Mouse (Mus musculus) brain, adult 10 weeks (tissue): ENCODE data around the gene A430078G23Rik. TPM values are rescaled to one million over a fixed set of nuclear protein-coding genes. Genes with fewer than 3 reads are reported as not detected.

ENCODE experiments used
- polyA plus RNA-seq: library from polyadenylated mRNA; stranded (reverse); fragments of 350-450 nt; fragmentation: Illumina TruSeq; extraction: RNeasy Lipid Tissue Mini Kit (QIAGEN cat#74804); gene quantifications from one replicate; pipeline ENCODE4 v1.2.3, GENCODE M21; 2015; ENCODE audit warnings: low read depth, low replicate concordance

A430078G23Rik gene
- polyA plus RNA-seq: not detected

DNA sequence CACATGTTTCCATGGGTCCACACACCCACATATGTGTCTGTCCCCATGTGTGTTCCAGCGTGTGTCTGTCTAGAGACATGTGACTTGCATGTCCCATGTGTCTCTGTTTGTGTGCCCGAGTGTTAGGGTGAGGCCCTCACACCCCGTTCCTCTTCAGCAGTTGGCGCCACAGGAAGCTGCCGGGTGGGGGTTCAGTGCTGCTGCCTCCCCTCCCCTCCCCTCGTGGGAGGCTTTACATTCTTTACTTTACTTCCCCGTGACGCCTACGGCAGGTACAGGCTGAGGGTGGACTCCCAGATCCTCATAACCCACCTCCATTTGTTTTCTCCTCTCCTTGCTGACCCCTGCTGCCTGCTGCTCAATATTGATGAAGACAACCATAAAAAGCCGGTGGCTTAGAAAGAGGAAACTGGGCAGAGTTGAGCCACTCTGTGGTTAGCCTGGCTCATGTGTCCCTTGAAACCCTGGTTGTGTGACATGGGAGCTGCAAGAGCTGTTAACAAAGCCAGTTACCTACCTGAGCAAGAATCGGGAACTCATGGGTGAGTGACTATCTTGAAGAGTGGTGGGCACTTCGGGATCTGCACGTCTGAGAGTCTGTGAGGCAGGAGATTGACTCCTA, at the start of gene A430078G23Rik:
TSS of gene A430078G23Rik (plus strand) at position 227 of the 622 bp plus-strand sequence.

DNA sequence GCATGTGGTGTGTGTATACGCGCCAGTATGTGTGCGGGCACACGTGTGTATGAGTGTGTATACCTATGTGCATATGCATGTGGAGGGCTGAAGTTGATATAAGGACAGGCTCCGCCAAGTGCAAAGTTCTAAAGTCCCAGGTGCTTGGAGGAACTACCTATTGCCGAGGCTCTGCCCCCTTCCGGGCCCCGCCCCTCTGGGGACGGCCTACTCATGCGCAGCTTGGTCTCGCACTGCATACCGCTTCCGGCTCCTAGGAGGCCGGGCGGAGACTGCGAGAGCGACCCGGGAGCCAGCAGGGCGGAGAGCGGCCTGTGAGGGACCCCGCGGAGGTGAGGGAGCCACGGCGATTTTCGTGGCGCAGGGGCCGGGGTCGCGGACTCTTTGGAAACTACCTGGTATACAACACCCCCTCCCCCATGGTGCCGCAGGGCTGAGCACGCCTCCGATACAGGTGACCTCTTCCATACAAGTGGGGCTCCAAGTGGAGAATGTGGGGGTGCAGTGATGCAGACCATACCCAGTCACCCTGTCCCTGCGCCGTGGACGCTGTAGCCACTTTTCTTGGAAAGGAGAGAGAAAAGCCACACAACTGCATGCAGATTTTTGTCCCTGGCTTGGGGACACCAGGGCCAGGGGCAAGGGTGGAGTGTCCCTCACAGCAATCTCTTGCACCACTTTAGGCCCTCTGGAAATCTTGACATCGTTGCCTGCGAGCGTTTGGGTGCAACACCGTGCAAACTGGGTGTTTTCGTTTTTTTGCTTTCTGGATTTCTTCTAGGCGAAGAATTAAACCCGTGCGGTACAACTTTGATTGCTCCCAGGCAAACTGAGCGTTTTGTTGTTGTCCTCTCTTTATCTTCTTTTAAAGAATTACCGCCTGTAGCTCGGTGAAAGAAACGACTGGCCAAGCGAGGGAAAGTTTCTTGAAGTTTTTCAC, 39.8 kb downstream of the A430078G23Rik start, which contains the start of gene Arhgef18:
TSS of gene Arhgef18 (plus strand) at position 236 of the 940 bp plus-strand sequence.

Other genes starting within 250 kb of the A430078G23Rik start
- 14.8 TPM for gene Insr, start 73.8 kb upstream of the A430078G23Rik start, polyA plus RNA-seq
- gene Arhgef18, start 39.6 kb downstream of the A430078G23Rik start, polyA plus RNA-seq: 24.5 TPM
- 1.0 TPM for gene Pex11g, start 114.3 kb downstream of the A430078G23Rik start, polyA plus RNA-seq
- gene Tex45, start 117.4 kb downstream of the A430078G23Rik start, polyA plus RNA-seq: not detected
- gene Zfp358, start 139.7 kb downstream of the A430078G23Rik start, polyA plus RNA-seq: 24.3 TPM
- 89.1 TPM for gene Mcoln1, start 147.0 kb downstream of the A430078G23Rik start, polyA plus RNA-seq
- 48.2 TPM for gene Pnpla6, start 162.0 kb downstream of the A430078G23Rik start, polyA plus RNA-seq
- not detected for gene C330021F23Rik, start 214.6 kb downstream of the A430078G23Rik start, polyA plus RNA-seq
- 25.7 TPM for gene Camsap3, start 233.9 kb downstream of the A430078G23Rik start, polyA plus RNA-seq